Mouse (Mus musculus) embryonic facial prominence, embryonic 11.5 days (tissue): ENCODE data around the gene Nt5c3b. TPM values are rescaled to one million over a fixed set of nuclear protein-coding genes. Genes with fewer than 3 reads are reported as not detected.

Experiments used
- ATAC-seq: fragments of 200-750 bp; cut with Nextera tagmentation; replicated peaks from 2 replicates; pipeline ENCODE4 v1.8.0; 2017; ENCODE audit warnings: low read depth; ENCODE audit not compliant: insufficient number of reproducible peaks, low FRiP score, low TSS enrichment
- DNase-seq: peaks from one replicate; pipeline ENCODE4 v3.0.0-alpha.2; 2015; ENCODE audit warnings: low spot score
- H3K27ac ChIP-seq: fragments of 300-500 bp; sonication (generic); replicated peaks from 2 replicates; pipeline ENCODE4 v1.5.1; 2014; ENCODE audit warnings: mild to moderate bottlenecking, low read depth, low read length, control low read depth
- H3K27me3 ChIP-seq: fragments of 300-500 bp; sonication (generic); 2 replicates; pipeline ENCODE4 v1.6.1; 2014; ENCODE audit warnings: mild to moderate bottlenecking, low read length, moderate library complexity, mixed read lengths; ENCODE audit not compliant: control insufficient read depth, insufficient read depth
- H3K36me3 ChIP-seq: fragments of 300-500 bp; sonication (generic); replicated peaks from 2 replicates; pipeline ENCODE4 v1.6.1; 2014; ENCODE audit warnings: low read depth, mild to moderate bottlenecking, low read length, moderate library complexity, mixed read lengths; ENCODE audit not compliant: control insufficient read depth, insufficient read depth
- H3K4me1 ChIP-seq: fragments of 300-500 bp; sonication (generic); 2 replicates; pipeline ENCODE4 v1.6.1; 2014; ENCODE audit warnings: low read length, mixed read lengths; ENCODE audit not compliant: control insufficient read depth, insufficient read depth
- H3K4me2 ChIP-seq: fragments of 300-500 bp; sonication (generic); 2 replicates; pipeline ENCODE4 v1.6.1; 2014; ENCODE audit warnings: low read depth, mild to moderate bottlenecking, control low read depth, low read length, moderate library complexity
- H3K4me3 ChIP-seq: fragments of 300-500 bp; sonication (generic); 2 replicates; pipeline ENCODE4 v1.5.1; 2014; ENCODE audit warnings: low read depth, low read length, control low read depth
- H3K9ac ChIP-seq: fragments of 300-500 bp; sonication (generic); replicated peaks from 2 replicates; pipeline ENCODE4 v1.6.1; 2014; ENCODE audit warnings: mild to moderate bottlenecking, control low read depth, low read length
- H3K9me3 ChIP-seq: fragments of 300-500 bp; sonication (generic); replicated peaks from 2 replicates; pipeline ENCODE4 v1.6.1; 2016; ENCODE audit warnings: mild to moderate bottlenecking, low read length, inconsistent platforms, mixed read lengths; ENCODE audit not compliant: control insufficient read depth
- WGBS: fragments of 180-500 bp; shearing (Covaris S2); extraction: QIAGEN DNeasy Blood & Tissue Kit; methylation state at CpG from one replicate; pipeline ENCODE4 v1.1.7; 2014; 5-methylcytosine and 5-hydroxymethylcytosine counted together
- polyA plus RNA-seq: library from polyadenylated mRNA; unstranded; fragments of >200 nt; fragmentation: Nextera tagmentation; extraction: Ambion mirVana; gene quantifications from 2 replicates; pipeline ENCODE4 v1.2.1, GENCODE M21; 2014

Nt5c3b gene
- polyA plus RNA-seq = 136 and 145 TPM in 2 replicates

- Histone ChIP-seq H3K4me1 (no peaks in the 10 kb centered on the region), H3K4me2 (peak within 1 kb of the TSS; percentile 70), H3K27me3 (no peaks in the 10 kb centered on the region), H3K27ac (0 out of 2 replicates have a peak within 1 kb of the TSS, but pooled peaks have one; percentile 24), H3K9ac (peak within 1 kb of the TSS; percentile 94), H3K4me3 (peak within 1 kb of the TSS; percentile 81), H3K9me3 (no peaks in the 10 kb centered on the region), H3K36me3 (no peaks in the 10 kb centered on the region; the same call in 1 of the 2 replicates)
- no peak for ATAC-seq
- WGBS = 81% methylated on average over 8 of the region's 8 CpGs
- no peak for DNase-seq
Observed at GRCm38 (mm10) chr11:100441797-100442196, at the start of gene Nt5c3b, which contains the start of gene Klhl10. Gene Nt5c3b, minus strand, starts transcription at chr11:100441808. Gene Klhl10, plus strand, starts transcription at chr11:100441917.

GRCm38 (mm10) chr11:100490951-100491350, 49.3 kb upstream of the Nt5c3b start:
- Histone ChIP-seq H3K4me3 (no peak overlapping the region), H3K4me1 (no peaks in the 10 kb centered on the region), H3K9me3 (no peaks in the 10 kb centered on the region), H3K9ac (no peak overlapping the region), H3K4me2 (no peak overlapping the region), H3K36me3 (peaks cover 15% of the 10 kb centered on the region), H3K27ac (no peak overlapping the region), H3K27me3 (no peaks in the 10 kb centered on the region)
- DNase-seq = no peak
- WGBS = 86% methylated on average over 6 of the region's 6 CpGs
- no peak for ATAC-seq

GRCm38 (mm10) chr11:100485801-100486538, 44.4 kb upstream of the Nt5c3b start:
- H3K27me3 ChIP-seq = no peaks in the 10 kb centered on the region
- no peak overlapping the region for H3K9ac ChIP-seq
- 90% methylated on average over 8 of the region's 8 CpGs for WGBS
- H3K4me3 ChIP-seq = no peak overlapping the region
- no peaks in the 10 kb centered on the region for H3K4me1 ChIP-seq
- no peak overlapping the region for H3K4me2 ChIP-seq
- peak; percentile 64 for DNase-seq
- no peak for ATAC-seq
- H3K27ac ChIP-seq = no peak overlapping the region
- H3K9me3 ChIP-seq = no peaks in the 10 kb centered on the region
- H3K36me3 ChIP-seq = peaks cover 6% of the 10 kb centered on the region

- WGBS = 97% methylated on average over 3 of the region's 3 CpGs
Observed at GRCm38 (mm10) chr11:100484461-100484860, 42.9 kb upstream of the Nt5c3b start.

GRCm38 (mm10) chr11:100479152-100479551, 37.5 kb upstream of the Nt5c3b start:
- no peak overlapping the region for H3K4me2 ChIP-seq
- no peaks in the 10 kb centered on the region for H3K4me1 ChIP-seq
- WGBS = 79% methylated on average over 7 of the region's 7 CpGs
- DNase-seq (no peak), ATAC-seq (no peak)
- no peak overlapping the region for H3K9ac ChIP-seq
- H3K36me3 ChIP-seq = peaks cover 9% of the 10 kb centered on the region
- H3K9me3 ChIP-seq = no peaks in the 10 kb centered on the region
- H3K27ac ChIP-seq = no peak overlapping the region
- H3K4me3 ChIP-seq = no peak overlapping the region
- no peaks in the 10 kb centered on the region for H3K27me3 ChIP-seq

More at GRCm38 (mm10) chr11:100484461-100484860, 42.9 kb upstream of the Nt5c3b start:
- no peaks in the 10 kb centered on the region for H3K4me1 ChIP-seq
- no peaks in the 10 kb centered on the region for H3K9me3 ChIP-seq
- ATAC-seq (no peak), DNase-seq (no peak)
- H3K9ac ChIP-seq = no peak overlapping the region
- H3K4me3 ChIP-seq = no peak overlapping the region
- no peak overlapping the region for H3K27ac ChIP-seq
- H3K4me2 ChIP-seq = no peak overlapping the region
- H3K36me3 ChIP-seq = peaks cover 11% of the 10 kb centered on the region
- H3K27me3 ChIP-seq = no peaks in the 10 kb centered on the region

GRCm38 (mm10) chr11:100476281-100476680, 34.7 kb upstream of the Nt5c3b start:
- no peak overlapping the region for H3K4me3 ChIP-seq
- no peaks in the 10 kb centered on the region for H3K27me3 ChIP-seq
- H3K9me3 ChIP-seq = no peaks in the 10 kb centered on the region
- H3K4me1 ChIP-seq = no peaks in the 10 kb centered on the region
- DNase-seq (no peak), ATAC-seq (no peak)
- WGBS = 95% methylated on average over 5 of the region's 5 CpGs
- no peak overlapping the region for H3K4me2 ChIP-seq
- no peak overlapping the region for H3K9ac ChIP-seq
- peaks cover 6% of the 10 kb centered on the region for H3K36me3 ChIP-seq
- H3K27ac ChIP-seq = no peak overlapping the region

GRCm38 (mm10) chr11:100472935-100473295, 31.3 kb upstream of the Nt5c3b start:
- H3K4me2 ChIP-seq = no peak overlapping the region
- no peaks in the 10 kb centered on the region; the same call in 1 of the 2 replicates for H3K4me1 ChIP-seq
- H3K9me3 ChIP-seq = no peaks in the 10 kb centered on the region
- H3K27ac ChIP-seq = no peak overlapping the region
- H3K27me3 ChIP-seq = no peaks in the 10 kb centered on the region
- 33% methylated on average over 5 of the region's 5 CpGs for WGBS
- H3K9ac ChIP-seq = no peak overlapping the region
- peak overlapping the region; percentile 95 for H3K4me3 ChIP-seq
- ATAC-seq = peak; percentile 54
- H3K36me3 ChIP-seq = no peaks in the 10 kb centered on the region; the same call in 1 of the 2 replicates
- no peak for DNase-seq

GRCm38 (mm10) chr11:100472197-100472934, 30.8 kb upstream of the Nt5c3b start, which contains the start of gene Klhl11:
Gene Klhl11, minus strand, starts transcription at chr11:100472741.
- Histone ChIP-seq H3K9ac (peak within 1 kb of the TSS; percentile 94), H3K4me3 (peak within 1 kb of the TSS; percentile 95), H3K4me1 (no peaks in the 10 kb centered on the region; the same call in 1 of the 2 replicates), H3K36me3 (no peaks in the 10 kb centered on the region), H3K9me3 (no peaks in the 10 kb centered on the region), H3K27me3 (no peaks in the 10 kb centered on the region), H3K4me2 (peak within 1 kb of the TSS; percentile 84), H3K27ac (peak within 1 kb of the TSS; percentile 36; the same call in 1 of the 2 replicates)
- under 1% methylated on average over 83 of the region's 83 CpGs for WGBS
- DNase-seq = peak; percentile 96
- peak; percentile 87 for ATAC-seq
